Mouse (Mus musculus) CH12.LX (cell line): ENCODE data around the gene Mpzl1. TPM values are rescaled to one million over a fixed set of nuclear protein-coding genes. Genes with fewer than 3 reads are reported as not detected.

ENCODE experiments used
- DNase-seq: peaks from one replicate; pipeline ENCODE4 v3.0.0-alpha.2; 2013; ENCODE audit errors: extremely low read depth
- H3K27ac ChIP-seq: 2 replicates; pipeline ENCODE4 v1.5.1; 2012; ENCODE audit warnings: low read depth, mild to moderate bottlenecking, control low read depth, moderate library complexity; ENCODE audit not compliant: insufficient read depth
- H3K27me3 ChIP-seq: replicated peaks from 2 replicates; pipeline ENCODE3; 2012; ENCODE audit warnings: inconsistent platforms
- H3K36me3 ChIP-seq, 2 experiments: replicated peaks in 1 of 2; 2 replicates each; pipeline versions ENCODE3 to v1.6.1; 2012; ENCODE audit warnings: inconsistent platforms in 1 of 2, low read length in 1 of 2, mild to moderate bottlenecking in 1 of 2, mixed read lengths in 1 of 2, moderate library complexity in 1 of 2; ENCODE audit not compliant: control insufficient read depth in 1 of 2, insufficient read depth in 1 of 2
- H3K4me1 ChIP-seq, 2 experiments: 2 replicates each; pipeline ENCODE4 v1.6.1; 2012; ENCODE audit warnings: inconsistent platforms in 1 of 2, moderate library complexity in 1 of 2; ENCODE audit not compliant: insufficient read depth in 2 of 2, control insufficient read depth in 1 of 2
- H3K4me2 ChIP-seq: 2 replicates; pipeline ENCODE4 v1.6.1; 2012; ENCODE audit warnings: low read depth, mild to moderate bottlenecking, control low read depth; ENCODE audit not compliant: poor library complexity, insufficient read depth, severe bottlenecking
- H3K4me3 ChIP-seq, 3 experiments: fragments of 150-350 bp in 1 of 3; sonication (generic) in 1 of 3; replicated peaks in 1 of 3; 2 replicates each; pipeline versions ENCODE3 to v1.5.1; 2011 to 2012; ENCODE audit warnings: low read depth in 2 of 3, low read length in 2 of 3, mild to moderate bottlenecking in 2 of 3, moderate library complexity in 2 of 3, control low read depth in 1 of 3, improper control_type of control experiment in 1 of 3, inconsistent platforms in 1 of 3, mixed read lengths in 1 of 3; ENCODE audit not compliant: poor library complexity in 1 of 3
- H3K79me2 ChIP-seq: replicated peaks from 2 replicates; pipeline ENCODE4 v1.6.1; 2012; ENCODE audit warnings: mild to moderate bottlenecking, moderate library complexity; ENCODE audit not compliant: control insufficient read depth, poor library complexity, insufficient read depth, severe bottlenecking; ENCODE audit errors: extremely low read depth
- H3K9ac ChIP-seq: 2 replicates; pipeline ENCODE4 v1.6.1; 2012; ENCODE audit warnings: low read depth, mild to moderate bottlenecking, control low read depth, moderate library complexity; ENCODE audit not compliant: insufficient read depth
- H3K9me3 ChIP-seq: replicated peaks from 2 replicates; pipeline ENCODE3; 2012; ENCODE audit warnings: low read length, inconsistent platforms, mixed read lengths
- BHLHE40 ChIP-seq: IDR thresholded peaks from 2 replicates; pipeline ENCODE4 v1.6.1; 2011; ENCODE audit warnings: mild to moderate bottlenecking, low read depth, low read length, improper control_type of control experiment
- CHD1 ChIP-seq: IDR thresholded peaks from 2 replicates; pipeline ENCODE4 v1.6.1; 2012; ENCODE audit warnings: low read depth, low read length, improper control_type of control experiment, inconsistent platforms
- CTCF ChIP-seq, 2 experiments: IDR thresholded peaks in 1 of 2; conservative IDR thresholded peaks in 1 of 2; 2 replicates each; pipeline ENCODE4 v1.5.1; 2011 to 2012; ENCODE audit warnings: low read depth in 2 of 2, low read length in 2 of 2, improper control_type of control experiment in 1 of 2, inconsistent platforms in 1 of 2, mild to moderate bottlenecking in 1 of 2, moderate library complexity in 1 of 2
- HCFC1 ChIP-seq: IDR thresholded peaks from 2 replicates; pipeline ENCODE4 v1.6.1; 2012; ENCODE audit warnings: low read depth, mild to moderate bottlenecking, inconsistent platforms, low read length, improper control_type of control experiment
- IRF4 ChIP-seq: IDR thresholded peaks from 2 replicates; pipeline ENCODE4 v1.6.1; 2014; ENCODE audit warnings: low read depth, mild to moderate bottlenecking, inconsistent platforms, low read length, improper control_type of control experiment
- JUN ChIP-seq: IDR thresholded peaks from 2 replicates; pipeline ENCODE4 v1.6.1; 2011; ENCODE audit warnings: low read depth, mild to moderate bottlenecking, low read length, improper control_type of control experiment, moderate library complexity; ENCODE audit not compliant: insufficient read depth
- KAT2A ChIP-seq: IDR thresholded peaks from 2 replicates; pipeline ENCODE4 v1.6.1; 2012; ENCODE audit warnings: low read length, improper control_type of control experiment, inconsistent platforms; ENCODE audit not compliant: insufficient replicate concordance
- MEF2A ChIP-seq: IDR thresholded peaks from 2 replicates; pipeline ENCODE4 v1.6.1; 2014; ENCODE audit warnings: low read depth, mild to moderate bottlenecking, inconsistent platforms, low read length, improper control_type of control experiment, borderline replicate concordance
- MYC ChIP-seq: IDR thresholded peaks from 2 replicates; pipeline ENCODE4 v1.6.1; 2011; ENCODE audit warnings: low read depth, mild to moderate bottlenecking, improper control_type of control experiment, low read length
- NRF1 ChIP-seq: IDR thresholded peaks from 2 replicates; pipeline ENCODE4 v1.6.1; 2014; ENCODE audit warnings: low read depth, mild to moderate bottlenecking, inconsistent platforms, low read length, improper control_type of control experiment, moderate library complexity
- PAX5 ChIP-seq: IDR thresholded peaks from 2 replicates; pipeline ENCODE4 v1.6.1; 2012; ENCODE audit warnings: low read length, inconsistent platforms, mixed read lengths
- POLR2A ChIP-seq: IDR thresholded peaks from 2 replicates; pipeline ENCODE4 v1.6.1; 2011; ENCODE audit warnings: low read depth, mild to moderate bottlenecking, improper control_type of control experiment, low read length
- RCOR1 ChIP-seq: conservative IDR thresholded peaks from 2 replicates; pipeline ENCODE4 v1.6.1; 2012; ENCODE audit warnings: low read depth, mild to moderate bottlenecking, inconsistent platforms, low read length, improper control_type of control experiment
- SIN3A ChIP-seq: IDR thresholded peaks from 2 replicates; pipeline ENCODE4 v1.6.1; 2012; ENCODE audit warnings: low read length, improper control_type of control experiment, inconsistent platforms
- TBP ChIP-seq: conservative IDR thresholded peaks from 2 replicates; pipeline ENCODE4 v1.6.1; 2011; ENCODE audit warnings: low read depth, low read length, improper control_type of control experiment
- TCF12 ChIP-seq: IDR thresholded peaks from 2 replicates; pipeline ENCODE4 v1.6.1; 2014; ENCODE audit warnings: low read depth, mild to moderate bottlenecking, inconsistent platforms, low read length, improper control_type of control experiment
- UBTF ChIP-seq: IDR thresholded peaks from 2 replicates; pipeline ENCODE4 v1.6.1; 2012; ENCODE audit warnings: low read depth, mild to moderate bottlenecking, inconsistent platforms, low read length, improper control_type of control experiment, moderate library complexity
- USF1 ChIP-seq: IDR thresholded peaks from 2 replicates; pipeline ENCODE4 v1.6.1; 2014; ENCODE audit warnings: low read depth, mild to moderate bottlenecking, inconsistent platforms, low read length, improper control_type of control experiment
- USF2 ChIP-seq: conservative IDR thresholded peaks from 2 replicates; pipeline ENCODE4 v1.6.1; 2011; ENCODE audit warnings: low read depth, low read length, improper control_type of control experiment
- ZC3H11A ChIP-seq: IDR thresholded peaks from 2 replicates; pipeline ENCODE4 v1.6.1; 2012; ENCODE audit warnings: low read depth, mild to moderate bottlenecking, inconsistent platforms, low read length, improper control_type of control experiment
- ZKSCAN1 ChIP-seq: IDR thresholded peaks from 2 replicates; pipeline ENCODE4 v1.6.1; 2012; ENCODE audit warnings: low read depth, inconsistent platforms, low read length, improper control_type of control experiment, borderline replicate concordance
- ZMIZ1 ChIP-seq: IDR thresholded peaks from 2 replicates; pipeline ENCODE4 v1.6.1; 2012; ENCODE audit warnings: low read depth, mild to moderate bottlenecking, inconsistent platforms, low read length, improper control_type of control experiment
- dilution Hi-C: fragments of 300-500 bp; cut with MboI; formaldehyde crosslinking; loops from 2 replicates; pipeline ENCODE4 v1.14.3; 2020; ENCODE audit warnings: low sequenced_read_pairs; ENCODE audit not compliant: extremely low pct_unique_long_range_greater_than_20kb, extremely low pct_ligation_motif_present
- in situ Hi-C: fragments of 300-500 bp; cut with MboI; formaldehyde crosslinking; loops from 3 replicates; pipeline ENCODE4 v1.14.3; 2019; ENCODE audit warnings: low sequenced_read_pairs, low pct_ligation_motif_present, low pct_unique_long_range_greater_than_20kb, mixed read lengths
- polyA plus RNA-seq: library from polyadenylated mRNA; unstranded; fragments of >175 nt; gene quantifications from 2 replicates; pipeline ENCODE4 v1.2.1, GENCODE M21; 2012; ENCODE audit warnings: low read depth; ENCODE audit not compliant: insufficient read length
- total RNA-seq, 2 experiments: library from RNA; depleted of rRNA; stranded (reverse); fragments of 300-350 nt in 1 of 2; fragments of >200 nt in 1 of 2; gene quantifications; 2 replicates each; pipeline ENCODE4 v1.2.3; 2012 to 2014

Gene Mpzl1
- total and polyA plus RNA-seq, 3 experiments: 2.8 to 6.7 (median 6.5) TPM

- Histone ChIP-seq H3K27me3 (no peaks in the 10 kb centered on the region), H3K9me3 (no peaks in the 10 kb centered on the region), H3K36me3 (peaks cover 0 to 5% of the 10 kb centered on the region in 2 experiments), H3K4me2 (no peak overlapping the region), H3K27ac (no peak overlapping the region), H3K4me1 (peaks cover 3 to 26% of the 10 kb centered on the region in 2 experiments; a peak in 3 of 4 replicates), H3K4me3 (no peak overlapping the region), H3K9ac (no peak overlapping the region), H3K79me2 (no peaks in the 10 kb centered on the region)
- in situ Hi-C loops (no loop called here), dilution Hi-C loops (no loop called here)
- no peak for DNase-seq
- TF ChIP-seq MYC (no peak), TCF12 (no peak), RCOR1 (no peak), USF1 (no peak), MEF2A (no peak), ZMIZ1 (no peak), CHD1 (no peak), IRF4 (no peak), ZC3H11A (no peak), USF2 (no peak), TBP (no peak), NRF1 (no peak), JUN (no peak), UBTF (no peak), KAT2A (no peak), HCFC1 (no peak)
These were observed 21.6 kb downstream of the Mpzl1 start for GRCm38 (mm10) chr1:165612714-165613113.

DNA sequence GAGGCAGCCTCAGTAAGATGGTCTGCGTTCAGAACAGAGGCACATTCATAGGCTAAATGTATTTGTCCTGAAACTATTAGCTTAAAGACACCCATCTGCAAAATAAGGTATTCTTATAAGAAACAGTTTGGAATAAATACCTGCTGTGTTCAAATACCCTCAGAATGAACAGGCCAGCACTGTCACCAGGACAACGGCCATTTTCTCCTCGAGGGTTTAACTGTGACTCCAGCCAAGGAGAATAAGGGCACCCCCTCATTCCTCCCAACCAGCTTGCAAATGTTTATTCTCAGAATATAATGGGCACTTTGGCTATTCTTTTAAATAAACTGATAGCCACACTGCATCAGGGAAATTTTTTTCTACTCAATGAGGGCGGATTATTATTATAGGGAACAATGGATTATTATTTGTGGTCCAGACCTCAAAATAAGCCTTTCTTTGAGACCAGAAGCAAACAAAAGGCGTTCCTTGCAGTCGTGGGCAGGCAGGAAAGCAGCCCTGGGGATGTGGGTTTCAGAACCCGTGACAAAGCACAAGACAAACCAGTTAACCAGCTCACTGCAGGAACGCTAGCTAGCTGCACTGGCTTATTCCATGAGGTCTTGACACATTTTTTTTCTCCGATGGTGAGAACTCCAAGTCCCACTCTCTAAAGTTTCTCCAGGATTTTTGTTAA, 23.9 kb downstream of the Mpzl1 start:
- Histone ChIP-seq H3K4me3 (no peak overlapping the region), H3K9me3 (no peaks in the 10 kb centered on the region), H3K4me2 (no peak overlapping the region), H3K36me3 (peaks cover 0 to 8% of the 10 kb centered on the region in 2 experiments)
- DNase-seq: no peak
- in situ Hi-C loops: no loop called here
- no peak for TF ChIP-seq POLR2A
- TF ChIP-seq SIN3A: no peak
- no peak for TF ChIP-seq CTCF (conservative IDR thresholded peaks at IDR 0.05 in 1 of 2, IDR thresholded peaks at IDR 0.05 in 1 of 2; ENCODE audit: low read depth in 2 of 2, low read length in 2 of 2)
- no peak for TF ChIP-seq ZKSCAN1
- TF ChIP-seq JUN: no peak
- TF ChIP-seq UBTF: no peak
- TF ChIP-seq KAT2A: no peak
- no peak for TF ChIP-seq ZMIZ1
- no peak for TF ChIP-seq BHLHE40
- no peak for TF ChIP-seq PAX5
- TF ChIP-seq, all 38 proteins: peak for 0
- Histone ChIP-seq H3K27ac (no peak overlapping the region), H3K79me2 (no peaks in the 10 kb centered on the region), H3K9ac (no peak overlapping the region), H3K4me1 (peaks cover 5 to 39% of the 10 kb centered on the region in 2 experiments), H3K27me3 (no peaks in the 10 kb centered on the region)
- dilution Hi-C loops: no loop called here
